34 mouse cellular contexts compared by ENCODE assay signal in the genomic region with DNA sequence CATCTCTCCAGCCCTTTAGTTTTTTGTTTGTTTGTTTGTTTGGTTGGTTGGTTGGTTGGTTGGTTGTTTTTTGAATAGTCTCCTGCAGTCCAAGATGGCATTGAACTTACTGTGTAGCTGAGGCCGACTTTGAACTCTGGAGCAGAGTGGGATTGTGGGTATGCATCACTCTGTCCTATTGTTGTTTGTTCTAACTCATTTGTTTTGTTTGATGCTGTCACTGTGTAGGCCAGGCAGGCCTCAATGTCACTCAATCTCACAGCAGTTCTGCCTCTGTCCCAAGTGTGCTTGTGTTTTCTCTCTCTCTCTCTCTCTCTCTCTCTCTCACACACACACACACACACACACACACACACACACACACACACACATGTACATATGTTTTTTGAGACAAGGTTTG. TPM values are rescaled to one million over a fixed set of nuclear protein-coding genes. Genes with fewer than 3 reads are reported as not detected.
"Had no signal": no experiment of that assay in that cellular context is flagged by ENCODE, and none has a peak within 500 bp of the region (broad histone marks: within the 10 kb centered on the region; RNA-seq: fewer than 3 reads in every experiment).

No protein-coding gene starts in this region.

- DNase-seq: gastrocnemius, postnatal 14 days; gastrocnemius, postnatal 36 days; heart, adult 18-20 months; heart, postnatal 10 days; heart, postnatal 36 days; kidney, adult 11 months; kidney, adult 2 months; kidney, adult 9 months; kidney, postnatal 14 days; kidney, postnatal 36 days; layer of hippocampus, adult 9-11 months; layer of hippocampus, postnatal 36 days; left cerebral cortex, postnatal 4 days had no signal

- H3K9ac ChIP-seq: heart, embryonic 12.5 days; hindbrain, embryonic 13.5 days; hindbrain, embryonic 15.5 days; kidney, embryonic 15.5 days; limb, embryonic 13.5 days; limb, embryonic 15.5 days; liver, embryonic 12.5 days; liver, embryonic 14.5 days had no signal

- H3K9me3 ChIP-seq: heart, embryonic 10.5 days; heart, embryonic 12.5 days; hindbrain, embryonic 13.5 days; hindbrain, embryonic 15.5 days; kidney, embryonic 15.5 days; limb, embryonic 13.5 days; limb, embryonic 15.5 days; liver, embryonic 12.5 days had no signal

- H3K36me3 ChIP-seq: heart, embryonic 10.5 days; heart, embryonic 12.5 days; hindbrain, embryonic 13.5 days; hindbrain, embryonic 15.5 days; kidney, embryonic 15.5 days; limb, embryonic 13.5 days; limb, embryonic 15.5 days; liver, embryonic 12.5 days had no signal

- H3K4me3 ChIP-seq: heart, embryonic 10.5 days; heart, embryonic 12.5 days; hindbrain, embryonic 13.5 days; hindbrain, embryonic 15.5 days; kidney, embryonic 15.5 days; limb, embryonic 13.5 days; limb, embryonic 15.5 days; liver, embryonic 12.5 days had no signal

- H3K27ac ChIP-seq: heart, embryonic 10.5 days; hindbrain, embryonic 13.5 days; hindbrain, embryonic 15.5 days; hindbrain, postnatal 0 days; kidney, embryonic 15.5 days; kidney, postnatal 0 days; limb, embryonic 13.5 days; limb, embryonic 15.5 days; liver, embryonic 12.5 days; liver, embryonic 14.5 days had no signal

RNA-seq across cellular contexts. Expression of gene Prr19, which starts 39.3 kb away (rescaled TPM):
- total RNA-seq: gastrocnemius, adult 18-20 months; gastrocnemius, adult 8-10 months; gastrocnemius, postnatal 14 days; gastrocnemius, postnatal 36 days; heart, adult 18-20 months; heart, adult 8-10 months; heart, postnatal 10 days; heart, postnatal 36 days; hematopoietic stem cell, adult 5-6 weeks; layer of hippocampus, adult 18-20 months; layer of hippocampus, postnatal 14 days; layer of hippocampus, postnatal 36 days; left cerebral cortex, adult 18-20 months; left cerebral cortex, adult 8-10 months; left cerebral cortex, postnatal 25 days; liver, adult 2 months had no signal
